Mouse (Mus musculus): Measurements from ENCODE around the gene Rab8a. TPM values are rescaled to one million over a fixed set of nuclear protein-coding genes. Genes with fewer than 3 reads are reported as not detected.

Rab8a gene
- polyA plus RNA-seq, 1 experiment: 67.6 TPM

- Histone ChIP-seq H3K4me3 (replicated peaks; ENCODE audit: insufficient read depth, low read depth, low read length) (no peak overlapping the region), H3K27ac (ENCODE audit: insufficient read depth, low read length) (no peak overlapping the region), H3K27me3 (ENCODE audit: control insufficient read depth, insufficient read depth, low read length) (no peaks in the 10 kb centered on the region), H3K4me1 (ENCODE audit: control insufficient read depth, insufficient read depth, low read length) (no peaks in the 10 kb centered on the region)
- WGBS: 87% methylated on average over 2 of the region's 2 CpGs
- no peak for DNase-seq
- TF ChIP-seq POLR2A (IDR thresholded peaks at IDR 0.05; ENCODE audit: borderline replicate concordance, insufficient read depth, low read length): no peak
- no peak for TF ChIP-seq CTCF (IDR thresholded peaks at IDR 0.05; ENCODE audit: borderline replicate concordance, insufficient read depth, low read depth, low read length)
Measured at GRCm38 (mm10) chr8:72131901-72132300, 29.1 kb upstream of the Rab8a start.

GRCm38 (mm10) chr8:72132417-72132816 is 28.6 kb upstream of the Rab8a start:
- no peak overlapping the region for H3K4me3 ChIP-seq (replicated peaks; ENCODE audit: insufficient read depth, low read depth, low read length)
- 83% methylated on average over 1 of the region's 1 CpGs for whole genome bisulfite sequencing
- H3K27ac ChIP-seq (ENCODE audit: insufficient read depth, low read length): no peak overlapping the region
- H3K27me3 ChIP-seq (ENCODE audit: control insufficient read depth, insufficient read depth, low read length): no peaks in the 10 kb centered on the region
- TF ChIP-seq CTCF (IDR thresholded peaks at IDR 0.05; ENCODE audit: borderline replicate concordance, insufficient read depth, low read depth, low read length) (no peak), POLR2A (IDR thresholded peaks at IDR 0.05; ENCODE audit: borderline replicate concordance, insufficient read depth, low read length) (no peak)
- no peaks in the 10 kb centered on the region for H3K4me1 ChIP-seq (ENCODE audit: control insufficient read depth, insufficient read depth, low read length)
- no peak for DNase-seq

- WGBS: 88% methylated on average over 1 of the region's 1 CpGs
- TF ChIP-seq POLR2A (IDR thresholded peaks at IDR 0.05; ENCODE audit: borderline replicate concordance, insufficient read depth, low read length): no peak
- TF ChIP-seq CTCF (IDR thresholded peaks at IDR 0.05; ENCODE audit: borderline replicate concordance, insufficient read depth, low read depth, low read length): no peak
- Histone ChIP-seq H3K4me3 (replicated peaks; ENCODE audit: insufficient read depth, low read depth, low read length) (no peak overlapping the region), H3K4me1 (ENCODE audit: control insufficient read depth, insufficient read depth, low read length) (no peaks in the 10 kb centered on the region), H3K27me3 (ENCODE audit: control insufficient read depth, insufficient read depth, low read length) (no peaks in the 10 kb centered on the region), H3K27ac (ENCODE audit: insufficient read depth, low read length) (no peak overlapping the region)
- DNase-seq: no peak
Measured at GRCm38 (mm10) chr8:72132891-72133290, 28.1 kb upstream of the Rab8a start.

- no peak overlapping the region for H3K27ac ChIP-seq (ENCODE audit: insufficient read depth, low read length)
- WGBS: 76% methylated on average over 1 of the region's 1 CpGs
- TF ChIP-seq CTCF (IDR thresholded peaks at IDR 0.05; ENCODE audit: borderline replicate concordance, insufficient read depth, low read depth, low read length) (no peak), POLR2A (IDR thresholded peaks at IDR 0.05; ENCODE audit: borderline replicate concordance, insufficient read depth, low read length) (no peak)
- no peak for DNase-seq
- H3K4me3 ChIP-seq (replicated peaks; ENCODE audit: insufficient read depth, low read depth, low read length): no peak overlapping the region
- H3K4me1 ChIP-seq (ENCODE audit: control insufficient read depth, insufficient read depth, low read length): no peaks in the 10 kb centered on the region
- H3K27me3 ChIP-seq (ENCODE audit: control insufficient read depth, insufficient read depth, low read length): no peaks in the 10 kb centered on the region
Measured at GRCm38 (mm10) chr8:72133507-72133906, 27.5 kb upstream of the Rab8a start.

- TF ChIP-seq POLR2A (IDR thresholded peaks at IDR 0.05; ENCODE audit: borderline replicate concordance, insufficient read depth, low read length) (peak; percentile 33), CTCF (IDR thresholded peaks at IDR 0.05; ENCODE audit: borderline replicate concordance, insufficient read depth, low read depth, low read length) (no peak)
- DNase-seq: peak; percentile 77 to 79
- H3K27me3 ChIP-seq (ENCODE audit: control insufficient read depth, insufficient read depth, low read length): no peaks in the 10 kb centered on the region
- H3K27ac ChIP-seq (ENCODE audit: insufficient read depth, low read length): peak within 1 kb of the TSS; percentile 66
- no peaks in the 10 kb centered on the region for H3K4me1 ChIP-seq (ENCODE audit: control insufficient read depth, insufficient read depth, low read length)
- H3K4me3 ChIP-seq (replicated peaks; ENCODE audit: insufficient read depth, low read depth, low read length): peak within 1 kb of the TSS; percentile 74
- under 1% methylated on average over 47 of the region's 49 CpGs for WGBS
Measured at GRCm38 (mm10) chr8:72134756-72135445, 26.1 kb upstream of the Rab8a start, which contains the start of gene Tpm4. TSS of gene Tpm4 (plus strand) at chr8:72134975.

GRCm38 (mm10) chr8:72135446-72136301 is 25.3 kb upstream of the Rab8a start:
- Histone ChIP-seq H3K4me3 (replicated peaks; ENCODE audit: insufficient read depth, low read depth, low read length) (peak overlapping the region; percentile 74), H3K27me3 (ENCODE audit: control insufficient read depth, insufficient read depth, low read length) (no peaks in the 10 kb centered on the region), H3K27ac (ENCODE audit: insufficient read depth, low read length) (peak overlapping the region; percentile 28; the same call in 1 of the 2 replicates), H3K4me1 (ENCODE audit: control insufficient read depth, insufficient read depth, low read length) (no peaks in the 10 kb centered on the region)
- TF ChIP-seq CTCF (IDR thresholded peaks at IDR 0.05; ENCODE audit: borderline replicate concordance, insufficient read depth, low read depth, low read length): no peak
- no peak for TF ChIP-seq POLR2A (IDR thresholded peaks at IDR 0.05; ENCODE audit: borderline replicate concordance, insufficient read depth, low read length)
- under 1% methylated on average over 62 of the region's 62 CpGs for WGBS
- peak; percentile 39 to 51 for DNase-seq

- TF ChIP-seq POLR2A (IDR thresholded peaks at IDR 0.05; ENCODE audit: borderline replicate concordance, insufficient read depth, low read length): no peak
- no peak for TF ChIP-seq CTCF (IDR thresholded peaks at IDR 0.05; ENCODE audit: borderline replicate concordance, insufficient read depth, low read depth, low read length)
- DNase-seq: peak; percentile 53 to 56
- no peaks in the 10 kb centered on the region for H3K4me1 ChIP-seq (ENCODE audit: control insufficient read depth, insufficient read depth, low read length)
- WGBS: 6% methylated on average over 18 of the region's 18 CpGs
- H3K4me3 ChIP-seq (replicated peaks; ENCODE audit: insufficient read depth, low read depth, low read length): peak overlapping the region; percentile 74
- H3K27me3 ChIP-seq (ENCODE audit: control insufficient read depth, insufficient read depth, low read length): no peaks in the 10 kb centered on the region
- peak overlapping the region; percentile 28; the same call in 1 of the 2 replicates for H3K27ac ChIP-seq (ENCODE audit: insufficient read depth, low read length)
Measured at GRCm38 (mm10) chr8:72136302-72136978, 24.6 kb upstream of the Rab8a start.
